Comparison of ENCODE assay signal across 21 mouse cellular contexts in genomic region chr8:120898828-120899407, GRCm38 (mm10).
DNase-seq lines count a peak whose midpoint lies in the region; ATAC-seq and TF ChIP-seq lines count a peak whose summit lies in the region.
"Had no signal": no experiment of that assay in that cellular context is flagged by ENCODE, and none has a peak within 500 bp of the region (broad histone marks: within the 10 kb centered on the region; RNA-seq: fewer than 3 reads in every experiment).

No protein-coding gene starts in this region.

- 27% methylated on average over 17 of the region's 17 CpGs for WGBS in intestine, embryonic 14.5 days
- WGBS in intestine, postnatal 0 days, result 50% methylated on average over 17 of the region's 17 CpGs
- 21% methylated on average over 17 of the region's 17 CpGs for WGBS in lung, embryonic 16.5 days

- peak; percentile 63 for DNase-seq in intestine, embryonic 14.5 days (ENCODE audit: low spot score)
- DNase-seq in lung, postnatal 25 days (ENCODE audit: low spot score), result no peak
- peak; percentile 68 for DNase-seq in lung, postnatal 10 days
- no peak for DNase-seq in cerebellum, adult 8-10 months
- no peak for DNase-seq in urinary bladder, postnatal 10 days (ENCODE audit: low spot score)
- DNase-seq: adrenal gland, postnatal 36 days; cerebellum, adult 2 months; gastrocnemius, postnatal 25 days; kidney, postnatal 14 days; layer of hippocampus, adult 9-11 months; thymus, adult 18-20 months had no signal

- H3K9me3 ChIP-seq in intestine, embryonic 14.5 days (ENCODE audit: control insufficient read depth, low read length), result no peaks in the 10 kb centered on the region
- H3K9me3 ChIP-seq in intestine, postnatal 0 days (ENCODE audit: control insufficient read depth), result no peaks in the 10 kb centered on the region
- peaks cover 3% of the 10 kb centered on the region for H3K9me3 ChIP-seq in lung, embryonic 16.5 days (ENCODE audit: control insufficient read depth, low read length)
- H3K9me3 ChIP-seq: forebrain, embryonic 13.5 days; neural tube, embryonic 12.5 days had no signal

- H3K4me1 ChIP-seq in intestine, embryonic 14.5 days (replicated peaks; ENCODE audit: control insufficient read depth, insufficient read depth, low read length), result peaks cover 54% of the 10 kb centered on the region
- no peaks in the 10 kb centered on the region for H3K4me1 ChIP-seq in intestine, postnatal 0 days (replicated peaks; ENCODE audit: control insufficient read depth, insufficient read depth, low read length)
- H3K4me1 ChIP-seq in lung, embryonic 16.5 days (replicated peaks; ENCODE audit: control insufficient read depth, insufficient read depth, low read length), result peaks cover 45% of the 10 kb centered on the region

- no peak for TF ChIP-seq CTCF in intestine, postnatal 0 days (IDR thresholded peaks at IDR 0.05; ENCODE audit: low read depth)

- H3K27me3 ChIP-seq in intestine, embryonic 14.5 days (replicated peaks; ENCODE audit: control insufficient read depth, insufficient read depth, low read length), result peaks cover 6% of the 10 kb centered on the region
- peaks cover 12% of the 10 kb centered on the region; the same call in 1 of the 2 replicates for H3K27me3 ChIP-seq in intestine, postnatal 0 days (replicated peaks; ENCODE audit: control insufficient read depth, insufficient read depth, low read length)
- H3K27me3 ChIP-seq in lung, embryonic 16.5 days (ENCODE audit: control insufficient read depth, insufficient read depth, low read depth, low read length), result peaks cover 3% of the 10 kb centered on the region; the same call in 1 of the 2 replicates

- ATAC-seq in intestine, embryonic 14.5 days (replicated peaks; ENCODE audit: low FRiP score, low TSS enrichment, low read depth), result 0 out of 2 replicates have a peak, but pooled peaks have one; percentile 19
- ATAC-seq in intestine, postnatal 0 days, result no peak
- ATAC-seq in lung, embryonic 16.5 days (ENCODE audit: low read depth), result peak; percentile 85
- ATAC-seq: forebrain, embryonic 13.5 days; Patski had no signal

- H3K4me3 ChIP-seq in intestine, embryonic 14.5 days (ENCODE audit: low read depth, low read length), result no peak overlapping the region
- no peak overlapping the region for H3K4me3 ChIP-seq in intestine, postnatal 0 days (ENCODE audit: low read depth, low read length)
- no peak overlapping the region for H3K4me3 ChIP-seq in lung, embryonic 16.5 days (ENCODE audit: low read length)
- H3K4me3 ChIP-seq: forebrain, embryonic 13.5 days; hindbrain, embryonic 10.5 days; limb, embryonic 13.5 days; neural tube, embryonic 12.5 days had no signal

- H3K9ac ChIP-seq in intestine, embryonic 14.5 days (ENCODE audit: low read length), result no peak overlapping the region
- no peak overlapping the region for H3K9ac ChIP-seq in intestine, postnatal 0 days (ENCODE audit: low read depth, low read length)
- H3K9ac ChIP-seq in lung, embryonic 16.5 days (ENCODE audit: low read length), result no peak overlapping the region
- H3K9ac ChIP-seq: forebrain, embryonic 13.5 days; limb, embryonic 13.5 days; neural tube, embryonic 12.5 days had no signal

- H3K27ac ChIP-seq in intestine, embryonic 14.5 days (ENCODE audit: low read depth), result peak overlapping the region; percentile 81
- H3K27ac ChIP-seq in intestine, postnatal 0 days (ENCODE audit: low read depth, low read length), result no peak overlapping the region
- H3K27ac ChIP-seq in lung, embryonic 16.5 days (ENCODE audit: low read length), result peak overlapping the region; percentile 87
- H3K27ac ChIP-seq: forebrain, embryonic 13.5 days; hindbrain, embryonic 10.5 days; limb, embryonic 13.5 days; macrophage; neural tube, embryonic 12.5 days had no signal

- no peaks in the 10 kb centered on the region for H3K36me3 ChIP-seq in intestine, embryonic 14.5 days (ENCODE audit: control insufficient read depth, insufficient read depth, low read length)
- no peaks in the 10 kb centered on the region for H3K36me3 ChIP-seq in intestine, postnatal 0 days (ENCODE audit: control insufficient read depth, insufficient read depth)
- no peaks in the 10 kb centered on the region for H3K36me3 ChIP-seq in lung, embryonic 16.5 days (ENCODE audit: control insufficient read depth, insufficient read depth, low read length)
- H3K36me3 ChIP-seq: hindbrain, embryonic 10.5 days; limb, embryonic 13.5 days; neural tube, embryonic 12.5 days had no signal

- H3K4me2 ChIP-seq in intestine, embryonic 14.5 days (ENCODE audit: low read length), result no peak overlapping the region
- no peak overlapping the region for H3K4me2 ChIP-seq in intestine, postnatal 0 days (replicated peaks; ENCODE audit: low read depth)
- H3K4me2 ChIP-seq in lung, embryonic 16.5 days (ENCODE audit: low read depth, low read length), result peak overlapping the region; percentile 10; the same call in 1 of the 2 replicates
- H3K4me2 ChIP-seq: forebrain, embryonic 13.5 days; heart, embryonic 11.5 days; limb, embryonic 13.5 days; midbrain, embryonic 11.5 days; neural tube, embryonic 12.5 days had no signal

Comparison
In these comparisons a context has a peak if more than half of its experiments do, and no peak if none do; other contexts are left out.
1. DNase-seq: peak in intestine, embryonic 14.5 days (single experiment) and lung, postnatal 10 days (single experiment); none in lung, postnatal 25 days (single experiment), cerebellum, adult 8-10 months (single experiment) and urinary bladder, postnatal 10 days (single experiment).